Mouse (Mus musculus): ENCODE results near the gene Ccdc155.

DNA sequence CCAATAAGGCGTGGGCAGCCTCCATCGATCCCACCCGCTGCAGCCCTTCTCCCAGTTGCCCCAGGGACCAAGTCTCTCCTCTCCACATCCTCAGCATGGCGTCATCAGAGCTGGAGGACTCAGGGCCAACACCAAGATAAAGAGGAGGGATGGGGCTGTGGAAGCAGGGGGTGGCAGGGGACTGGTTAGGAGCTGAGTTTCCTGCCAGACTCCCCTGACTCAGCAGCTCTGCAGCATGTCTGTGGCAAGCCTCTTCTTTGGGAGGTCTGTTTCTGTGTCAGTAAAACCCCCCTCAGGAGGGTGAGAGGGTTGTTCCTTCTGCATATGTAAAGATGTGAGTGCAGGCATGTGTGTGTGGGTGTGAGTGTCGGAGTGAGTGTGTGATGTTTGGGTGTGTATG lies 7.7 kb downstream of the Ccdc155 start:
- TF ChIP-seq CTCF (IDR thresholded peaks at IDR 0.05; ENCODE audit: low read depth), result no peak
- no peak for TF ChIP-seq EP300 (IDR thresholded peaks at IDR 0.05; ENCODE audit: low read depth)
